13 mouse cellular contexts compared by ENCODE assay signal in genomic region chr3:121859142-121859541, GRCm38 (mm10). TPM values are rescaled to one million over a fixed set of nuclear protein-coding genes. Genes with fewer than 3 reads are reported as not detected.
DNase-seq lines count a peak whose midpoint lies in the region; ATAC-seq and TF ChIP-seq lines count a peak whose summit lies in the region.
"Had no signal": no experiment of that assay in that cellular context is flagged by ENCODE, and none has a peak within 500 bp of the region (broad histone marks: within the 10 kb centered on the region; RNA-seq: fewer than 3 reads in every experiment).

No protein-coding gene starts in this region.

- no peak for DNase-seq in lung, adult 2 months
- DNase-seq in embryo, embryonic 10.5 days (ENCODE audit: low spot score) = peak; percentile 72
- DNase-seq in embryonic facial prominence, embryonic 11.5 days (ENCODE audit: low spot score) = peak; percentile 73
- no peak for DNase-seq in thymus, adult 2 months
- DNase-seq in left cerebral cortex, adult 2 months (ENCODE audit: extremely low spot score in 1 of 2, low spot score in 2 of 2) = no peak
- DNase-seq: cerebellum, adult 2 months; right cerebral cortex, postnatal 25 days had no signal

- 18% methylated on average over 5 of the region's 5 CpGs for WGBS in lung, embryonic 15.5 days
- 36% methylated on average over 5 of the region's 5 CpGs for WGBS in lung, adult 2 months
- 29% methylated on average over 5 of the region's 5 CpGs for WGBS in embryonic facial prominence, embryonic 11.5 days
- 87% methylated on average over 5 of the region's 5 CpGs for WGBS in thymus, adult 2 months

- H3K9ac ChIP-seq in lung, embryonic 15.5 days = no peak overlapping the region
- no peak overlapping the region for H3K9ac ChIP-seq in embryonic facial prominence, embryonic 11.5 days (replicated peaks; ENCODE audit: low read length)
- H3K9ac ChIP-seq: liver, embryonic 12.5 days had no signal

- H3K27me3 ChIP-seq in lung, embryonic 15.5 days = no peaks in the 10 kb centered on the region
- H3K27me3 ChIP-seq in embryonic facial prominence, embryonic 11.5 days (ENCODE audit: control insufficient read depth, insufficient read depth, low read length) = no peaks in the 10 kb centered on the region
- peaks cover 20% of the 10 kb centered on the region for H3K27me3 ChIP-seq in myocyte (ENCODE audit: control insufficient read depth, insufficient read depth, insufficient read length)
- H3K27me3 ChIP-seq in thymus, adult 2 months (ENCODE audit: control insufficient read depth, insufficient read depth, low read length) = no peaks in the 10 kb centered on the region
- H3K27me3 ChIP-seq: liver, embryonic 12.5 days had no signal

- intact Hi-C loops in left cerebral cortex, adult 2 months (cut with DNase I) = no loop called here

- no peak overlapping the region for H3K4me3 ChIP-seq in lung, embryonic 15.5 days
- H3K4me3 ChIP-seq in lung, adult 2 months (replicated peaks; ENCODE audit: extremely low read depth, low read depth, low read length) = no peak overlapping the region
- no peak overlapping the region for H3K4me3 ChIP-seq in embryonic facial prominence, embryonic 11.5 days (ENCODE audit: low read depth, low read length)
- no peak overlapping the region for H3K4me3 ChIP-seq in myocyte
- H3K4me3 ChIP-seq in thymus, adult 2 months (ENCODE audit: control insufficient read depth, insufficient read depth, low read length) = no peak overlapping the region
- no peak overlapping the region for H3K4me3 ChIP-seq in left cerebral cortex, adult 2 months
- H3K4me3 ChIP-seq: liver, embryonic 12.5 days had no signal

- no peak overlapping the region for H3ac ChIP-seq in myocyte (ENCODE audit: control insufficient read depth, insufficient read length)

- ATAC-seq in lung, embryonic 15.5 days (ENCODE audit: borderline replicate concordance, extremely low read depth, low FRiP score, low TSS enrichment) = peak; percentile 72; the same call in 1 of the 2 replicates
- ATAC-seq in embryonic facial prominence, embryonic 11.5 days (replicated peaks; ENCODE audit: insufficient number of reproducible peaks, low FRiP score, low TSS enrichment, low read depth) = no peak
- ATAC-seq: activated CD4-positive, CD25-positive, alpha-beta regulatory T cell, adult 4 months; CD4-positive, CD25-positive, alpha-beta regulatory T cell, adult 4 months; inflammation-experienced regulatory T-cells, adult 6 months; liver, embryonic 12.5 days had no signal

- H3K4me2 ChIP-seq in lung, embryonic 15.5 days = peak overlapping the region; percentile 21; the same call in 1 of the 2 replicates
- no peak overlapping the region for H3K4me2 ChIP-seq in embryonic facial prominence, embryonic 11.5 days (ENCODE audit: low read depth, low read length)
- H3K4me2 ChIP-seq in myocyte (ENCODE audit: low read depth) = peak overlapping the region; percentile 15
- H3K4me2 ChIP-seq: liver, embryonic 12.5 days had no signal

- no peaks in the 10 kb centered on the region for H3K9me3 ChIP-seq in lung, embryonic 15.5 days
- no peaks in the 10 kb centered on the region for H3K9me3 ChIP-seq in embryonic facial prominence, embryonic 11.5 days (replicated peaks; ENCODE audit: control insufficient read depth, low read length)
- H3K9me3 ChIP-seq: liver, embryonic 12.5 days had no signal

- H3K36me3 ChIP-seq in lung, embryonic 15.5 days = no peaks in the 10 kb centered on the region
- no peaks in the 10 kb centered on the region for H3K36me3 ChIP-seq in embryonic facial prominence, embryonic 11.5 days (replicated peaks; ENCODE audit: control insufficient read depth, insufficient read depth, low read depth, low read length)
- no peaks in the 10 kb centered on the region for H3K36me3 ChIP-seq in myocyte (ENCODE audit: control insufficient read depth, insufficient read depth)
- H3K36me3 ChIP-seq in thymus, adult 2 months (ENCODE audit: control insufficient read depth, insufficient read depth, low read length) = no peaks in the 10 kb centered on the region
- H3K36me3 ChIP-seq: liver, embryonic 12.5 days had no signal

- H3K4me1 ChIP-seq in lung, embryonic 15.5 days = peaks cover 18% of the 10 kb centered on the region
- peaks cover 2% of the 10 kb centered on the region; the same call in 1 of the 2 replicates for H3K4me1 ChIP-seq in lung, adult 2 months (ENCODE audit: control insufficient read depth, insufficient read depth, low read length)
- H3K4me1 ChIP-seq in embryonic facial prominence, embryonic 11.5 days (ENCODE audit: control insufficient read depth, insufficient read depth, low read length) = no peaks in the 10 kb centered on the region
- no peaks in the 10 kb centered on the region for H3K4me1 ChIP-seq in thymus, adult 2 months (replicated peaks; ENCODE audit: control insufficient read depth, insufficient read depth, low read length)
- H3K4me1 ChIP-seq: liver, embryonic 12.5 days had no signal

- H3K79me2 ChIP-seq in myocyte (ENCODE audit: control insufficient read depth, insufficient read depth) = no peaks in the 10 kb centered on the region

- peak overlapping the region; percentile 93 for H3K27ac ChIP-seq in lung, embryonic 15.5 days
- H3K27ac ChIP-seq in embryonic facial prominence, embryonic 11.5 days (replicated peaks; ENCODE audit: low read depth, low read length) = no peak overlapping the region
- H3K27ac ChIP-seq in thymus, adult 2 months (ENCODE audit: control insufficient read depth, insufficient read depth, low read length) = no peak overlapping the region
- H3K27ac ChIP-seq in left cerebral cortex, adult 2 months = no peak overlapping the region
- H3K27ac ChIP-seq: liver, embryonic 12.5 days had no signal

- no peak for TF ChIP-seq POLR2A in lung, adult 2 months (IDR thresholded peaks at IDR 0.05; ENCODE audit: borderline replicate concordance, extremely low read depth, low read depth, low read length)
- TF ChIP-seq POLR2A in myocyte (IDR thresholded peaks at IDR 0.05; ENCODE audit: insufficient read length, low read depth) = no peak
- no peak for TF ChIP-seq POLR2A in thymus, adult 2 months (IDR thresholded peaks at IDR 0.05; ENCODE audit: control insufficient read depth, extremely low read depth, insufficient read depth, low read length, poor library complexity)

- TF ChIP-seq CTCF in lung, adult 2 months (IDR thresholded peaks at IDR 0.05; ENCODE audit: insufficient read depth, low read length) = no peak
- TF ChIP-seq CTCF in thymus, adult 2 months (IDR thresholded peaks at IDR 0.05; ENCODE audit: borderline replicate concordance, control insufficient read depth, extremely low read depth, insufficient read depth, low read length, poor library complexity) = no peak
- TF ChIP-seq CTCF in left cerebral cortex, adult 2 months (IDR thresholded peaks at IDR 0.05) = no peak

TF ChIP-seq in myocyte, 11 proteins besides CTCF, POLR2A, EP300 and RAD21:
- TF ChIP-seq TCF3 (IDR thresholded peaks at IDR 0.05; ENCODE audit: insufficient read length, low read depth) (no peak), POLR2AphosphoS2 (IDR thresholded peaks at IDR 0.05; ENCODE audit: insufficient read length, low read depth) (no peak), MYOD1 (IDR thresholded peaks at IDR 0.05; ENCODE audit: control insufficient read depth in 1 of 3, insufficient read length in 2 of 3, low read depth in 2 of 3) (no peak), MYOG (IDR thresholded peaks at IDR 0.05; ENCODE audit: control insufficient read depth in 1 of 3, insufficient read depth in 1 of 3, insufficient read length in 2 of 3, low read depth in 2 of 3) (no peak)
TF ChIP-seq in myocyte: peak in this region for 0.

RNA-seq across cellular contexts. Expression of gene Abcd3, which starts 44.0 kb away (rescaled TPM):
- polyA plus RNA-seq in lung, embryonic 15.5 days (2015; fragmentation: Nextera tagmentation; extraction: Ambion mirVana) = 75.4 and 82.5 TPM in 2 replicates
- polyA plus RNA-seq in lung, adult 2 months (2012; rRNA removed) = 8.3 and 18.2 TPM in 2 replicates
- polyA plus RNA-seq in embryonic facial prominence, embryonic 11.5 days (2014; fragmentation: Nextera tagmentation; extraction: Ambion mirVana) = 55.7 and 56.4 TPM in 2 replicates
- 14.7 TPM for polyA plus RNA-seq in myocyte (2012; fragmentation: generic; extraction: Trizol)
- polyA plus RNA-seq in thymus, adult 2 months (2012; rRNA removed) = 5.1 and 5.4 TPM in 2 replicates
- total RNA-seq in left cerebral cortex, adult 2 months (2021) = 10 to 100 TPM; 48.6 to 49.7 TPM

Comparison
In these comparisons a context has a peak if more than half of its experiments do, and no peak if none do; other contexts are left out.
1. DNase-seq: peak in embryo, embryonic 10.5 days (single experiment) and embryonic facial prominence, embryonic 11.5 days (single experiment); none in lung, adult 2 months (single experiment), thymus, adult 2 months (single experiment) and left cerebral cortex, adult 2 months (0 of 2).